Mouse (Mus musculus) midbrain, embryonic 12.5 days (tissue): Measurements from ENCODE around the gene Psg19. TPM values are rescaled to one million over a fixed set of nuclear protein-coding genes. Genes with fewer than 3 reads are reported as not detected.

Experiments used
- ATAC-seq: fragments of 200-750 bp; cut with Nextera tagmentation; 2 replicates; pipeline ENCODE4 v1.8.0; 2017; ENCODE audit warnings: low read depth, moderate TSS enrichment, moderate library complexity; ENCODE audit not compliant: low FRiP score
- H3K27ac ChIP-seq: fragments of 300-500 bp; sonication (generic); replicated peaks from 2 replicates; pipeline ENCODE4 v1.5.1; 2016; ENCODE audit warnings: mild to moderate bottlenecking
- H3K27me3 ChIP-seq: fragments of 300-500 bp; sonication (generic); 2 replicates; pipeline ENCODE4 v1.6.1; 2016; ENCODE audit warnings: mild to moderate bottlenecking
- H3K36me3 ChIP-seq: fragments of 300-500 bp; sonication (generic); 2 replicates; pipeline ENCODE4 v1.6.1; 2016
- H3K4me1 ChIP-seq: fragments of 300-500 bp; sonication (generic); 2 replicates; pipeline ENCODE4 v1.6.1; 2016
- H3K4me2 ChIP-seq: fragments of 300-500 bp; sonication (generic); replicated peaks from 2 replicates; pipeline ENCODE4 v1.6.1; 2016; ENCODE audit warnings: mild to moderate bottlenecking, moderate library complexity
- H3K4me3 ChIP-seq: fragments of 300-500 bp; sonication (generic); 2 replicates; pipeline ENCODE4 v1.5.1; 2016; ENCODE audit warnings: mild to moderate bottlenecking
- H3K9ac ChIP-seq: fragments of 300-500 bp; sonication (generic); replicated peaks from 2 replicates; pipeline ENCODE4 v1.6.1; 2016; ENCODE audit warnings: mild to moderate bottlenecking, moderate library complexity
- H3K9me3 ChIP-seq: fragments of 300-500 bp; sonication (generic); 2 replicates; pipeline ENCODE4 v1.6.1; 2016; ENCODE audit warnings: mild to moderate bottlenecking
- WGBS: fragments of 180-500 bp; shearing (Covaris S2); methylation state at CpG from one replicate; pipeline ENCODE4 v1.1.7; 2016; 5-methylcytosine and 5-hydroxymethylcytosine counted together
- polyA plus RNA-seq: library from polyadenylated mRNA; unstranded; fragments of >200 nt; fragmentation: Nextera tagmentation; extraction: Ambion mirVana; gene quantifications from 2 replicates; pipeline ENCODE4 v1.2.1, GENCODE M21; 2016

Gene Psg19
- polyA plus RNA-seq: not detected in 2 replicates

GRCm38 (mm10) chr7:18798420-18798819, at the start of gene Psg19:
Gene Psg19, minus strand, starts transcription at chr7:18798520.
- H3K9ac ChIP-seq: no peak within 1 kb of the TSS
- H3K4me2 ChIP-seq: no peak within 1 kb of the TSS
- H3K9me3 ChIP-seq: no peaks in the 10 kb centered on the region
- WGBS: 94% methylated on average over 1 of the region's 1 CpGs
- no peak within 1 kb of the TSS for H3K27ac ChIP-seq
- H3K36me3 ChIP-seq: no peaks in the 10 kb centered on the region
- ATAC-seq: no peak
- no peak within 1 kb of the TSS for H3K4me3 ChIP-seq
- H3K27me3 ChIP-seq: no peaks in the 10 kb centered on the region
- no peaks in the 10 kb centered on the region for H3K4me1 ChIP-seq

- no peak for ATAC-seq
Measured at GRCm38 (mm10) chr7:18844811-18845210, 46.5 kb upstream of the Psg19 start.

GRCm38 (mm10) chr7:18841174-18841567, 42.9 kb upstream of the Psg19 start:
- 86% methylated on average over 1 of the region's 1 CpGs for WGBS
- peak; percentile 52; the same call in 1 of the 2 replicates for ATAC-seq
- H3K36me3 ChIP-seq: no peaks in the 10 kb centered on the region
- H3K4me2 ChIP-seq: peak overlapping the region; percentile 56
- no peak overlapping the region for H3K4me3 ChIP-seq
- H3K9me3 ChIP-seq: no peaks in the 10 kb centered on the region
- H3K27me3 ChIP-seq: peaks cover 3% of the 10 kb centered on the region; the same call in 1 of the 2 replicates
- H3K9ac ChIP-seq: no peak overlapping the region
- H3K27ac ChIP-seq: no peak overlapping the region
- H3K4me1 ChIP-seq: peaks cover 5% of the 10 kb centered on the region; the same call in 1 of the 2 replicates

More at GRCm38 (mm10) chr7:18844811-18845210, 46.5 kb upstream of the Psg19 start:
- H3K27ac ChIP-seq: no peak overlapping the region
- H3K27me3 ChIP-seq: peaks cover 2% of the 10 kb centered on the region; the same call in 1 of the 2 replicates
- H3K4me2 ChIP-seq: no peak overlapping the region
- H3K9ac ChIP-seq: no peak overlapping the region
- peaks cover 5% of the 10 kb centered on the region; the same call in 1 of the 2 replicates for H3K4me1 ChIP-seq
- H3K36me3 ChIP-seq: no peaks in the 10 kb centered on the region
- no peaks in the 10 kb centered on the region for H3K9me3 ChIP-seq
- no peak overlapping the region for H3K4me3 ChIP-seq
- 50% methylated on average over 5 of the region's 5 CpGs for WGBS

GRCm38 (mm10) chr7:18840386-18841173, 42.3 kb upstream of the Psg19 start:
- Histone ChIP-seq H3K9me3 (no peaks in the 10 kb centered on the region), H3K4me2 (peak overlapping the region; percentile 56), H3K27me3 (peaks cover 3% of the 10 kb centered on the region; the same call in 1 of the 2 replicates), H3K4me1 (peaks cover 5% of the 10 kb centered on the region; the same call in 1 of the 2 replicates), H3K4me3 (peak overlapping the region; percentile 28), H3K36me3 (no peaks in the 10 kb centered on the region), H3K9ac (peak overlapping the region; percentile 7; the same call in 1 of the 2 replicates), H3K27ac (no peak overlapping the region; the same call in 1 of the 2 replicates)
- 4% methylated on average over 14 of the region's 17 CpGs for WGBS
- peak; percentile 60; the same call in 1 of the 2 replicates for ATAC-seq

- H3K9me3 ChIP-seq: no peaks in the 10 kb centered on the region
- peak within 1 kb of the TSS; percentile 28 for H3K4me3 ChIP-seq
- no peak within 1 kb of the TSS; the same call in 1 of the 2 replicates for H3K27ac ChIP-seq
- H3K27me3 ChIP-seq: peaks cover 3% of the 10 kb centered on the region; the same call in 1 of the 2 replicates
- H3K9ac ChIP-seq: peak within 1 kb of the TSS; percentile 7; the same call in 1 of the 2 replicates
- no peak for ATAC-seq
- H3K4me1 ChIP-seq: peaks cover 5% of the 10 kb centered on the region; the same call in 1 of the 2 replicates
- peak within 1 kb of the TSS; percentile 56 for H3K4me2 ChIP-seq
- no peaks in the 10 kb centered on the region for H3K36me3 ChIP-seq
- 22% methylated on average over 3 of the region's 3 CpGs for WGBS
Measured at GRCm38 (mm10) chr7:18839865-18840264, 41.5 kb upstream of the Psg19 start, which contains the start of gene Mill2. Gene Mill2, plus strand, starts transcription at chr7:18839966.

- H3K9me3 ChIP-seq: no peaks in the 10 kb centered on the region
- H3K4me3 ChIP-seq: no peak overlapping the region
- H3K27ac ChIP-seq: no peak overlapping the region
- H3K9ac ChIP-seq: no peak overlapping the region
- H3K27me3 ChIP-seq: no peaks in the 10 kb centered on the region
- no peak for ATAC-seq
- H3K36me3 ChIP-seq: no peaks in the 10 kb centered on the region
- H3K4me2 ChIP-seq: no peak overlapping the region
- WGBS: 46% methylated on average over 13 of the region's 13 CpGs
- H3K4me1 ChIP-seq: no peaks in the 10 kb centered on the region
Measured at GRCm38 (mm10) chr7:18832298-18832697, 34.0 kb upstream of the Psg19 start.

GRCm38 (mm10) chr7:18829545-18829944, 31.2 kb upstream of the Psg19 start:
- H3K27me3 ChIP-seq: no peaks in the 10 kb centered on the region
- no peaks in the 10 kb centered on the region for H3K4me1 ChIP-seq
- no peak overlapping the region for H3K9ac ChIP-seq
- no peak for ATAC-seq
- H3K27ac ChIP-seq: no peak overlapping the region
- H3K9me3 ChIP-seq: no peaks in the 10 kb centered on the region
- 70% methylated on average over 7 of the region's 7 CpGs for WGBS
- no peak overlapping the region for H3K4me3 ChIP-seq
- no peaks in the 10 kb centered on the region for H3K36me3 ChIP-seq
- H3K4me2 ChIP-seq: no peak overlapping the region

GRCm38 (mm10) chr7:18828592-18828991, 30.3 kb upstream of the Psg19 start:
- no peaks in the 10 kb centered on the region for H3K9me3 ChIP-seq
- no peaks in the 10 kb centered on the region for H3K27me3 ChIP-seq
- H3K36me3 ChIP-seq: no peaks in the 10 kb centered on the region
- ATAC-seq: no peak
- H3K4me2 ChIP-seq: no peak overlapping the region
- no peak overlapping the region for H3K27ac ChIP-seq
- H3K9ac ChIP-seq: no peak overlapping the region
- no peak overlapping the region for H3K4me3 ChIP-seq
- no peaks in the 10 kb centered on the region for H3K4me1 ChIP-seq
- 61% methylated on average over 9 of the region's 9 CpGs for WGBS

GRCm38 (mm10) chr7:18827792-18828546, 29.6 kb upstream of the Psg19 start:
- WGBS: 61% methylated on average over 26 of the region's 26 CpGs
- Histone ChIP-seq H3K4me2 (no peak overlapping the region; the same call in 1 of the 2 replicates), H3K27me3 (no peaks in the 10 kb centered on the region), H3K27ac (no peak overlapping the region), H3K9me3 (no peaks in the 10 kb centered on the region), H3K36me3 (no peaks in the 10 kb centered on the region), H3K9ac (no peak overlapping the region), H3K4me1 (no peaks in the 10 kb centered on the region), H3K4me3 (no peak overlapping the region)
- ATAC-seq: peak; percentile 30; the same call in 1 of the 2 replicates

- Histone ChIP-seq H3K4me1 (no peaks in the 10 kb centered on the region), H3K27ac (no peak within 1 kb of the TSS), H3K9ac (no peak within 1 kb of the TSS), H3K4me3 (no peak within 1 kb of the TSS), H3K36me3 (no peaks in the 10 kb centered on the region), H3K4me2 (no peak within 1 kb of the TSS), H3K9me3 (no peaks in the 10 kb centered on the region), H3K27me3 (no peaks in the 10 kb centered on the region; the same call in 1 of the 2 replicates)
- WGBS: 76% methylated on average over 3 of the region's 3 CpGs
- ATAC-seq: no peak
Measured at GRCm38 (mm10) chr7:18821507-18821906, 23.2 kb upstream of the Psg19 start, which contains the start of gene Psg17. Gene Psg17, minus strand, starts transcription at chr7:18821607.

GRCm38 (mm10) chr7:18818301-18818700, 20.0 kb upstream of the Psg19 start:
- H3K9ac ChIP-seq: no peak overlapping the region
- no peaks in the 10 kb centered on the region for H3K36me3 ChIP-seq
- no peaks in the 10 kb centered on the region; the same call in 1 of the 2 replicates for H3K27me3 ChIP-seq
- no peak overlapping the region for H3K27ac ChIP-seq
- 84% methylated on average over 9 of the region's 9 CpGs for WGBS
- no peaks in the 10 kb centered on the region for H3K9me3 ChIP-seq
- no peaks in the 10 kb centered on the region for H3K4me1 ChIP-seq
- ATAC-seq: no peak
- H3K4me2 ChIP-seq: no peak overlapping the region
- H3K4me3 ChIP-seq: no peak overlapping the region
